Mouse (Mus musculus) liver, embryonic 14 days (tissue): ENCODE measurements around the gene Sec23ip. TPM values are rescaled to one million over a fixed set of nuclear protein-coding genes. Genes with fewer than 3 reads are reported as not detected.

Source experiments
- polyA plus RNA-seq: library from polyadenylated mRNA; depleted of rRNA; stranded (reverse); fragments of >200 nt; gene quantifications from 2 replicates; pipeline ENCODE4 v1.2.3, GENCODE M21; 2012; rRNA removed

Sec23ip gene
- 9.7 and 11.0 TPM in 2 replicates for polyA plus RNA-seq

GRCm38 (mm10) chr7:128744684-128745485 is at the start of gene Sec23ip:
Gene Sec23ip, plus strand, starts transcription at chr7:128744943.

DNA sequence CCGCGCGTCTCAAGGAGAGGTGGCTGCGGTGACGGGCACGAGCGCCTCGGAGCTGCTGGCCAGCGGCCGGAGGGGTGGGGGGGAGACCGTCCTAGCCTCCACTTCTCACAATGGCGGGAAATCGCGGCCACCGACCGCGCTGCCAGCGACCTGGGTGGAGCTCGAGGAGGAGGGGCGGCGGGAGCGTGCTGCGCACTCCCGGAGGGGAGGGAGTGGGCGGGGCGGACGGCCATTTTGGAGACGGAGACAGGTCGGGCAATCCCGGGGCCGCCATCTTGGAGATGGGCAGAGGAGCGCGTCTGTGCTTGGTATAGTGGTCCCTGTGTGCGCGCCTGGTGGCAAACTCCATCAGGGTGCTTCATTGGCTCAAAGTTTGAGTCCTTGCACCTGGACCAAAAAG is 4.4 kb upstream of the Sec23ip start, which contains the start of gene Mcmbp:
Gene Mcmbp (minus strand): TSS at position 162 of the 400 bp plus-strand sequence.

Other genes starting within 250 kb of the Sec23ip start
- gene Bag3, start 221.3 kb upstream of the Sec23ip start, polyA plus RNA-seq = 2.6 and 2.9 TPM in 2 replicates
- gene Inpp5f, start 133.6 kb upstream of the Sec23ip start, polyA plus RNA-seq = 3.9 and 4.6 TPM in 2 replicates
- gene Mcmbp, start 4.4 kb upstream of the Sec23ip start, polyA plus RNA-seq = 12.5 and 13.8 TPM in 2 replicates